In genomic region chr3:41124000-41124294, GRCm38 (mm10) we compare ENCODE assay signal across 11 mouse cellular contexts. TPM values are rescaled to one million over a fixed set of nuclear protein-coding genes. Genes with fewer than 3 reads are reported as not detected.
DNase-seq lines count a peak whose midpoint lies in the region; ATAC-seq lines count a peak whose summit lies in the region.
"Had no signal": no experiment of that assay in that cellular context is flagged by ENCODE, and none has a peak within 500 bp of the region (broad histone marks: within the 10 kb centered on the region; RNA-seq: fewer than 3 reads in every experiment).

No protein-coding gene starts in this region.

- peak overlapping the region; percentile 53 for H3K4me2 ChIP-seq in heart, embryonic 13.5 days
- H3K4me2 ChIP-seq in hindbrain, embryonic 16.5 days (ENCODE audit: low read length), result peak overlapping the region; percentile 41
- H3K4me2 ChIP-seq in midbrain, embryonic 15.5 days, result peak overlapping the region; percentile 34
- H3K4me2 ChIP-seq: lung, embryonic 14.5 days had no signal

- intact Hi-C loops in heart, postnatal 36 days (cut with DNase I), result no loop called here
- intact Hi-C loops in gastrocnemius, postnatal 36 days (cut with DNase I), result no loop called here

- peak overlapping the region; percentile 59 for H3K9ac ChIP-seq in heart, embryonic 13.5 days
- H3K9ac ChIP-seq in hindbrain, embryonic 16.5 days (ENCODE audit: low read depth, low read length), result peak overlapping the region; percentile 13; the same call in 1 of the 2 replicates
- H3K9ac ChIP-seq in midbrain, embryonic 15.5 days, result no peak overlapping the region
- H3K9ac ChIP-seq: lung, embryonic 14.5 days had no signal

- H3K27ac ChIP-seq in heart, embryonic 13.5 days (replicated peaks), result no peak overlapping the region
- H3K27ac ChIP-seq in forebrain, embryonic 10.5 days, result peak overlapping the region; percentile 20; the same call in 1 of the 2 replicates
- H3K27ac ChIP-seq in hindbrain, embryonic 16.5 days (ENCODE audit: low read depth, low read length), result no peak overlapping the region
- no peak overlapping the region for H3K27ac ChIP-seq in midbrain, embryonic 15.5 days

- no peak for ATAC-seq in heart, embryonic 13.5 days (ENCODE audit: extremely low read depth, insufficient number of reproducible peaks, low FRiP score, low TSS enrichment)
- ATAC-seq in hindbrain, embryonic 16.5 days, result peak; percentile 64
- no peak for ATAC-seq in midbrain, embryonic 15.5 days (replicated peaks)

- no peaks in the 10 kb centered on the region for H3K9me3 ChIP-seq in heart, embryonic 13.5 days
- peaks cover 4% of the 10 kb centered on the region; the same call in 1 of the 2 replicates for H3K9me3 ChIP-seq in forebrain, embryonic 10.5 days
- no peaks in the 10 kb centered on the region for H3K9me3 ChIP-seq in hindbrain, embryonic 16.5 days (ENCODE audit: control insufficient read depth, low read length)
- H3K9me3 ChIP-seq in midbrain, embryonic 15.5 days, result no peaks in the 10 kb centered on the region

- 0 out of 2 replicates have a peak, but pooled peaks cover 5% of the 10 kb centered on the region for H3K4me1 ChIP-seq in heart, embryonic 13.5 days
- peaks cover 26% of the 10 kb centered on the region for H3K4me1 ChIP-seq in forebrain, embryonic 10.5 days
- H3K4me1 ChIP-seq in hindbrain, embryonic 16.5 days (ENCODE audit: control insufficient read depth, insufficient read depth, low read depth, low read length), result peaks cover 7% of the 10 kb centered on the region; the same call in 1 of the 2 replicates
- peaks cover 4% of the 10 kb centered on the region; the same call in 1 of the 2 replicates for H3K4me1 ChIP-seq in midbrain, embryonic 15.5 days

- WGBS in heart, embryonic 13.5 days, result 12% methylated on average over 12 of the region's 12 CpGs
- 5% methylated on average over 12 of the region's 12 CpGs for WGBS in forebrain, embryonic 10.5 days
- 27% methylated on average over 12 of the region's 12 CpGs for WGBS in hindbrain, embryonic 16.5 days
- WGBS in midbrain, embryonic 15.5 days, result 13% methylated on average over 12 of the region's 12 CpGs

- H3K4me3 ChIP-seq in heart, embryonic 13.5 days, result peak overlapping the region; percentile 8; the same call in 1 of the 2 replicates
- peak overlapping the region; percentile 23 for H3K4me3 ChIP-seq in forebrain, embryonic 10.5 days
- H3K4me3 ChIP-seq in hindbrain, embryonic 16.5 days (ENCODE audit: low read length), result no peak overlapping the region
- H3K4me3 ChIP-seq in midbrain, embryonic 15.5 days, result no peak overlapping the region

- H3K36me3 ChIP-seq in heart, embryonic 13.5 days, result no peaks in the 10 kb centered on the region
- H3K36me3 ChIP-seq in forebrain, embryonic 10.5 days (replicated peaks), result no peaks in the 10 kb centered on the region
- H3K36me3 ChIP-seq in hindbrain, embryonic 16.5 days (ENCODE audit: control insufficient read depth, insufficient read depth, low read length), result no peaks in the 10 kb centered on the region
- no peaks in the 10 kb centered on the region for H3K36me3 ChIP-seq in midbrain, embryonic 15.5 days (replicated peaks)

- DNase-seq in heart, postnatal 36 days, result no peak
- no peak for DNase-seq in forebrain, embryonic 10.5 days (ENCODE audit: extremely low spot score, low spot score)
- DNase-seq in ovary, adult 18-20 months (ENCODE audit: low spot score), result no peak
- DNase-seq in cerebellum, adult 8-10 months, result no peak
- DNase-seq in gastrocnemius, postnatal 36 days, result no peak
- DNase-seq: adrenal gland, postnatal 25 days; kidney, postnatal 10 days; lung, embryonic 14.5 days had no signal

- peaks cover 17% of the 10 kb centered on the region; the same call in 1 of the 2 replicates for H3K27me3 ChIP-seq in heart, embryonic 13.5 days (replicated peaks)
- H3K27me3 ChIP-seq in forebrain, embryonic 10.5 days (ENCODE audit: poor library complexity, severe bottlenecking), result peaks cover 13% of the 10 kb centered on the region; the same call in 1 of the 2 replicates
- no peaks in the 10 kb centered on the region for H3K27me3 ChIP-seq in hindbrain, embryonic 16.5 days (replicated peaks; ENCODE audit: control insufficient read depth, insufficient read depth, low read length)
- no peaks in the 10 kb centered on the region for H3K27me3 ChIP-seq in midbrain, embryonic 15.5 days (replicated peaks)

RNA-seq across cellular contexts. Expression of gene Pgrmc2, which starts 41.1 kb away (rescaled TPM):
- polyA plus RNA-seq in heart, embryonic 13.5 days (2015; fragmentation: Nextera tagmentation; extraction: Ambion mirVana), result 43.0 and 44.4 TPM in 2 replicates
- total RNA-seq in heart, postnatal 36 days (2021), result 10 to 100 TPM; 31.8 to 36.0 TPM
- polyA plus RNA-seq in forebrain, embryonic 10.5 days (2016; fragmentation: Nextera tagmentation; extraction: Ambion mirVana), result 30.2 and 30.5 TPM in 2 replicates
- polyA plus RNA-seq in hindbrain, embryonic 16.5 days (2015; fragmentation: Nextera tagmentation; extraction: Ambion mirVana), result 28.6 and 29.4 TPM in 2 replicates
- 26.7 and 30.3 TPM in 2 replicates for polyA plus RNA-seq in midbrain, embryonic 15.5 days (2015; fragmentation: Nextera tagmentation; extraction: Ambion mirVana)
- 10 to 100 TPM; 15.2 to 17.7 TPM for total RNA-seq in gastrocnemius, postnatal 36 days (2021)

Comparison
In these comparisons a context has a peak if more than half of its experiments do, and no peak if none do; other contexts are left out.
1. H3K4me3 ChIP-seq: peak in heart, embryonic 13.5 days (single experiment) and forebrain, embryonic 10.5 days (single experiment); none in hindbrain, embryonic 16.5 days (single experiment) and midbrain, embryonic 15.5 days (single experiment).
2. Peak in every context shown above with its lines, with median percentiles within 50 percentile points of each other: H3K4me2 ChIP-seq.